Mouse (Mus musculus): Measurements from ENCODE around the gene Krit1. TPM values are rescaled to one million over a fixed set of nuclear protein-coding genes. Genes with fewer than 3 reads are reported as not detected.
"Not testable (repeated sequence)": the region's sequence is repeated elsewhere in the genome, so short reads cannot be mapped to it uniquely, and the experiment has no call there.

The Krit1 gene
- total RNA-seq (2021): 10 to 100 TPM; 45.2 to 47.1 TPM
- long read RNA-seq, experiment 1, full-length matches to known transcripts: 5 of 20 reads
- long read RNA-seq, experiment 1, partial matches to known transcripts: 1 of 20 reads
- long read RNA-seq, experiment 1, other reads (novel, unspliced or antisense): 14 of 20 reads
- long read RNA-seq, experiment 2, full-length matches to known transcripts: 9 of 26 reads
- long read RNA-seq, experiment 2, partial matches to known transcripts: 3 of 26 reads
- long read RNA-seq, experiment 2, other reads (novel, unspliced or antisense): 14 of 26 reads

DNA sequence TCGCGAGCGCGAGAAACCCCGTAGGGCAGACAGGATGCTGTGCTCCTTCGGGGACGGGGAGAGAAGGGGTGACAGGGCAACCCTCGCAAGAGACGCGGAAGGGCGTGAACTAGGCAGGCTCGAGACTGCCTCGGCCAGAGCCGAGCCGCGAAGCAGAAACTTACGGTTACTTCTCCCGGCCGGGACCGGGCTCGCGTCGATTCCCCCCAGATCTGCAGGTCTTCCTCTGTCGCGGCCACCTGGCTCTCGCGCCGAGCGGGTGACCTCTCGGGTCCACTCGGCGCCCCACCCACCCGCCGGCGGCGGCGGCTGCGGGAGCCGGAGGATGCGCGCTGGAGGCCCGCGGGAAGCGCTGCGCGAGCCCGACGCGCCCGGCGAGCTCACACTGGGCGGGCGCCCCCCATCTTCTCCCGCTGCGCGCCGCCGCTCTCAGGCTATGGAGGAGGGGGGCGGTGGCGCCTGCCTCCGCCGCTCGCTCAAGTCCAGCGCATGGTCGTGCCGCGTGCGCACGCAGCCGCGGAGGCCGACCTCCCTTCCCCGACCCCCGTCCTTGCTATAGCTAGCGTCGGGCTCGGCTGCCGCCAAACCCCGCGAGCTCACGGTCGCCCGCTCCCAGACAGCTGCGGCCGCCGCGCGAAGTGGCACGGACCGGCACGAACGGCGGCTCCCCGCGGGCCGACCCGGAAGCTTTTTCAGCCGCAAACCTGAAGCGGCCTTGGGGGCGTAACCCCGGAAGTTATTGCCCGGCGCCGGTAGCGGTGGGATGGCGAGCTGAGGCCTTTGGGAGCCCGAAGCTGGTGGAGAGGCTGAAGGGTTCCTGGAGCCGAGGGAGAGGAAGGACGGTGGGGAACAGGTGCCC is at the start of gene Krit1, which contains the start of gene Ankib1:
Gene Krit1 (plus strand): TSS at position 752 of the 859 bp plus-strand sequence.
Gene Ankib1 (minus strand): TSS at position 493 of the 859 bp plus-strand sequence.
- peak; percentile 91 to 92 for DNase-seq (ENCODE audit: low spot score in 2 of 2)

DNA sequence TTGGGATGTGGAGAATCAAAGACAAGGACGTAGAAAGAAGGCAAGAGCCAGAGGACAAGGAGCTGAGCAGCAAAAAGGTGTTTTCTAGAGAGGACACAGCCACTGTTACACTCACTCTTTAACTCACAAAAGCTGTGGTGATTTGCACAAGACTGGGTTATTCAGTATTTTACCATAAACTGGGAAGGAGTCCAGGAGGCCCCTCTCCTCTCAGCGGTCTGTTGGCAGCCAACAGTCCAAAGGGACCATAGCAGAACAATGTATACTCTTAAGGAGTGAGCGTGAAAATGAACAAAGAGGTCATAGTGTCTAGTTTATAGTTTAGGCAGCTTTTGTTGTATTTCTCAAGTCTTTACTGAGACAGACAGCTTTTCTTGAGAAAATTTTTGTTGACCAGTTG is 31.5 kb upstream of the Krit1 start:
- DNase-seq (ENCODE audit: low spot score in 2 of 2): no peak

DNA sequence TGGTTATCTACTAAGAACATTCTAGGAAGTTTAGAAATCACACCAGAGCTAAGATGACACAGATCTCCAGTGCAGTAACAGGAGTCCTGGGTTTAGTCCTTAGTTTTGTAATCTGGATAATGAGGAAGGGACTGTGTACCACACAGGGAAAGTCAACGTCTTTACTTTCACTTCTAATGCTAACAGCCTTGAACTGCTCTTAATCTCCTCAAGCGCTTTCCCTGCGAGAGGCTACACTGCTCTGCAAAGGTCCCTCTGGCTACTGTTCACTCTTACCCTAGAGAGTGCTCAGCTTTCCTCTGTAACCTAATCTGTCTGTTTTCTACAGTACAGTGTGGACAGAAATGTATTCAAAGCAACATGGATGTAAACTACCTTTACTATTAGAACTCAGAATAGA is 31.0 kb upstream of the Krit1 start:
- no peak for DNase-seq (ENCODE audit: low spot score in 2 of 2)

DNA sequence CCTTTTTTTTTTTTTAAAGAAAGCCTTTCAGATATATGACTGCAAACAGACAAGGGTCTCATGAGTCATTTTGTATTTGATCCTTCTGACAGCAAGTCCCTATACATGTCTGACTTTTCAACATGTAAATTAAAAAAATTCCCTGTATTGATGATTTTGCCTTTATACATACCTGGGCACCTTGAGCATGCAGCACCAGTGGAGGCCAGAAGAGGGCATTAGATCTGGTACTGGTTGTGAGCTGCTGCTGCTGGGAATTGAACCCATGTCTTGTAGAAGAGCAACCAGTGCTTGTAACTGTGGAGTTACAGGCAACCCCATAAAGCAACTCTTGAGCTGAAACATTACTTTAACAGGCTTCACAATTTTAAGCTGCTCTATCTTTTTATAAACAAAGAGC is 20.3 kb upstream of the Krit1 start:
- DNase-seq (ENCODE audit: low spot score in 2 of 2): no peak

DNA sequence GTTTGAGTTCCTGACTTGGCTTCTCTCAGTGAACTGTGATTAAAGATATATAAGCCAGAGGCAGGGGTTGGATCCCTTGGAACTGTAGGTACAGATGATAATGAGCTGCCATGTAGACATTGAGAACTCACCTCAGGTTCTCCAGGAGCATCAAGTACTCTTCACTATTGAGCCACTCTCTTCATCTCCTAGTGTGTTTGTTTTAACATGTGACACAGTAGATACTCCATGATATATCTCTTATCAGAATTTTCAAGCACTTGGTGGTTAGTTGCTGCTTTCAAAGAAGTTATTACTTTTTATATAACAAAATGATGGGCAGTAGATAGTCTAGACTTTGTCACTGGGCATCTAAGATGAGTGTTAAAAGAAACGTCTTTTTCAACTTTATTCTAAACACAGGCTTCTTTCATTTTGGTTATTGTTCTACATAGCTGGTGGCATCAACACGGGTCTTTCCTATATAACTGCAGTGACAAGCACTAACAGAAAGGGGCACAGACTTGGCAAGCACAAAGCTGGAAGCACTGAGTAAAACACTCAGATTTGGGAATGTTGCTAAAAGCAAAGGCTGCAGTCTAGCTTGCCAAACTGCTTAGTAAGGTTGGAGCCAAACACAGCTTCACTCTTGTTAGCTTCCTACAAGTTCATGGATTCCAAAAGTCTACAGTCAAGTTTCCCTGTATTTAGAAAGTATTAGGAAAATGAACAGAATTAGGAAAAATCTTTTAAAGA is 18.9 kb upstream of the Krit1 start:
- peak in 1 of 2 experiments; percentile 28 for DNase-seq (ENCODE audit: low spot score in 2 of 2)

DNA sequence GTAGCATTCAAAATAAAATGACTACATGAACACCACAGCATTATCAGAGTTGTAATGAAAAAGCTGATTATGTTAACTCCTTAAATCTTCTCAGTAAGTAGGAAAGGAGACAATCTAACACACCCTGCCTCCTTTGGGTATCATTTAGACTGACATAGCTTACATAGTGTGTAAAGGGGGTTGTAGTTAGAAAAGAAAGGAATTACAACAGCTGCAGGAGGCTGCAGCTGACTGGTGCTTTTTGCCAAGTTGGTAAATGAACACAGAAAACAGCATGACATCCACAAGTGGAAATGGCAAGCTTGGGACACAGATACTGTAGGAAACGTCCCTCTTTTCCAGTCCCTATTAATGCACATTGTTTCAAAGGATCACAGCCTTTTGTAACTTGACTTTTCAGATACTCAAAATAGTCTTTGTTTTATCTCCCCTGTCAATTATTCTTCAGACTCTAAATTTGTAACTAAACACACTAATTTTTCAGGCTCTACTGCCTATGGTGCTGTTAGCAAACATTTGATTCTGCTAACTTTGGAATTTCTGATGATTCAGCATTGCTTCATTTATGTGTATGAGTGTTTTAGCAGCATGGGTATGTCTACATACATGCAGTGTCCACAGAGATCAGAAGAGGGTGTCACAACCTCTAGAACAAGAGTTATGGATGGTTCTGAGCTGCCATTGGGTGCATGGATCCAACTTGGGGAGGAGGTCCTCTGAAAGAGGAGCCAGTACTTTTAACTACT is 18.1 kb upstream of the Krit1 start:
- DNase-seq (ENCODE audit: low spot score in 2 of 2): no peak

DNA sequence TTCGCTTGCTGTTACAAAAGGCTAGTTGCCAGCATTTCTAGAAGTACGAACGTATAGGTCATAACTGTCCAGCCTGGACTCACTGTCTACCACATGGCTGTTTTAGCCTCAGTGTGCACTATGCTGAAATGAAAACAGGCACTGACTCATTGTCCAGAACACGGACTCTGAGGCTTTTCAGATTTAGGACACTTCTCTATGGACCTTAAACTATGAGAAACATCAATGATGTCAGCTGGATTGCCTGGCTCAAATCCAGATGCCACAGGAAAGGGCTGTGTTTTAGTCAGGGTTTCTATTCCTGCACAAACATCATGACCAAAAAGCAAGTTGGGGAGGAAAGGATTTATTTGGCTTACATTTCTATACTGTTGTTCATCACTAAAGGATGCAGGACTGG is 15.4 kb upstream of the Krit1 start:
- DNase-seq (ENCODE audit: low spot score in 2 of 2): no peak

DNA sequence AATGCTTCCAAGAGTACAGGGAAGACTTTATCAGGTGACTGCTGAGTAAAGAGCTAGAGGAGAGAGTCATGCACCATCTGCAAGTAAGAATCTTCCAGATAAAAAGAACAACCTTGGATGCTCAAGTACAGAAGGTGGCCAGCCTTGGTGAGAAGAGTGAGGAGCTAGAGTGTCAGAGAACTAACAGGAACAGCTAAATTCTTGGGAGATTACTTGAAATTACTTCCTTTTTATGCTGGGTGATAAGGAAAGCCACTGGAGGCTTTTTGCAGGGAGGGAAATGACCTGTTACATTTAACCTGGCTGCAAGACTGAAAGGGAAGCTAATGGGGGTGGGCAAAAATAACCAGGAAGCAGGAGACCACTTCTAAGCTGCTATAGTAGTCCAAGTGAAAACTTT is 11.9 kb upstream of the Krit1 start:
- no peak for DNase-seq (ENCODE audit: low spot score in 2 of 2)

DNA sequence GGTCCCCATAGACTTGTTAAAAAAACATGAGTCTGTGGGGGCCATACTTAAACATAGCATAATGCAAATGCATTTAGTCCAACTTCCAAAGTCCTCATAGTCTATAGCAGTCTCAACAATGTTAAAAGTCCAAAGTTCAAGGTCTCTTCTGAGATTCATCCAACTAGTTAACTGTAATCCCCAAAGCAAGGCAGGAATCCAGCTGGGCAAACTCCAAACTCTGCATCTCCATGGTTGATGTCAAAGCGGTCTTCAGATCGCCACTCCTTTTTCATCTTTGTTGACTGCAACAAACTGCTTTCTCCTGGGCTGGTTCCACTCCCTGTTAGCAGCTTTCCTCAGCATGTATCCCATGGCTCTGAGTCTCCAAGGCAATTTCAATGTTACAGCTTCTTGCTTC is 5.9 kb upstream of the Krit1 start:
- DNase-seq (ENCODE audit: low spot score in 2 of 2): not testable (repeated sequence)

DNA sequence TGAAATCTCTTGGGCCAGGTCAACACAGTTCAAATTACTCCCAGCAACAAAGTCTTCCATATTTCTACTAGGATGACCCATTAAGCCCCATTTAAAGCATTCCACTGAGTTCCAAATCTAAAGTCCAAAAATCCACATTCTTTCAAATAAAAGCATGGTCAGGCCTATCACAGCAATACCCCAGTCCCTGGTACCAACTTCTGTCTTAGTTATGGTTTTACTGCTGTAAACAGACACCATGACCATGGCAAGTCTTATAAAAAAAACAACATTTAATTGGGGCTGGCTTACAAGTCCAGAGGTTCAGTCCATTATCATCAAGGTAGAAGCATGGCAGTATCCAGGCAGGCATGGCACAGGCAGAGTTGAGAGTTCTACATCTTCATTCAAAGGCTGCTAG is 4.3 kb upstream of the Krit1 start:
- not testable (repeated sequence) for DNase-seq (ENCODE audit: low spot score in 2 of 2)

DNA sequence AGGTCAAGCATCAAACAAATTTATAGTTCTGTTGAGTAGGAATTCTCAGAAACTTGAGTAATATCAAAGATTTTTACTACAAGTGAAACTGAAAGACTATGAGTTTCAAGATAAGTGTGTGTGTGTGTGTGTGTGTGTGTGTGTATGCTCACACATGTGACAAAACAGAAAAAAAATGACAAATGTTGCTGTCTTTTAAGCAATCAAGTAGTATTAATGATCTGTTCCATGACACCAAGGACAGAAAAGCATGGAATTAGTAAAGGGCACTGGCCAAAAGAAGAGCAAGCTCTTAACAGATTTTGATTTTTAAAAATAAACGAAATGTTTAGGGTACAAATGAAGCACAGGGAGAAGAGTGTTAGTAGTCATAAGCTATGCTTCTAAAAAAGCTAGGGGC is 2.9 kb upstream of the Krit1 start:
- no peak for DNase-seq (ENCODE audit: low spot score in 2 of 2)

DNA sequence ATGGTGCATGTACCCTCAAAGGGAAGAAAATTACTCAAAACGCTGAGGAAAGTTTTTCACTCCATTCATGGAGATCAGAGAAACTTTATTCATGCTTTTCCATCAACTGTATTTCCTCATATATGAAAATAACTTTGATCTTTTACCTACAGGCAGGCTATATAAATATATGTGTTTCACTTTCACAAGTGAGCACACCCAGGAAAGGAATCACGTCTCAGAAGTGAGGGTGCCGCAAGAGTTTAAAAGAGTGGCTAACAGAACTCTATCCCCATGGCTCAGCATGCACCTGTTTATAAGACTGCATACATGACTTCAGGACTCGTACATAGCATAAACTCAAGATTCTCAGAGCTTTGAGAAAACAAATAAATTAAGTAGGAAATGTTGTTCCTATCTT is 2.1 kb upstream of the Krit1 start:
- DNase-seq (ENCODE audit: low spot score in 2 of 2): no peak

DNA sequence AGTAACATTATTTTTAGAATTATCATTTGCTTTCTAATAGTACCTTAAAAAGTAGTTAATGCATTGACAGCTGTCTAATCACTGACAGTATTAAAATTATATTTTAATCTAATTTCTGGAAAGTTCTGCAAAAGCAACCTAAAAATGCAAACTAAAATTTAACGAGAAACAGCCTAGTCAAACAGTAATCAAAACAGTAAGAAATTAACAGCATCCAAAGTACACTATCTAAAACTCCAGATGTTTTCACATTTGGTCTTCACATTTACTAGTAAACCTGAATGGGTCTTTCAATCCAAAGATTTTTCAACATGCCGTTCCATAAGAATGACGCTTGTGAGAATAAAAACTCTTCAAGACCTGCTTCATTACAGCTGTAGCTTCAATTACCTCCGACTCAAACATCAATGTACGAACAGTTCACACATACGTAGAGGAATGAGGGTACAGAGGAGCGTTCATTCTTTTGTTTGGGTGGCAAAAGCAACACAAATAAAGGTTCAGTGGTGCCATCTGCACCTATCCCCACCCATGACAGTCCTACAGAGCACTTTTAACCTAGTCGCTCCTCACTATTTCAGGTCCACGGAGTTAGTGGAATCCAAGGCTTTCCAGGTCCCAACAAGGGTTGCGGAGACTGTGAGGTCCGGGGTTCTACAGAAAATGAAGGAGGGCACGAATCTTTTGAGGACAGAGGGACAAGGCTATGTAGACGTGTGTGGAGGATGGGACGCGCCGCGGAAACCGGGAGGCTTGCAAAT is 1.1 kb upstream of the Krit1 start:
- DNase-seq (ENCODE audit: low spot score in 2 of 2): peak; percentile 5 to 8

DNA sequence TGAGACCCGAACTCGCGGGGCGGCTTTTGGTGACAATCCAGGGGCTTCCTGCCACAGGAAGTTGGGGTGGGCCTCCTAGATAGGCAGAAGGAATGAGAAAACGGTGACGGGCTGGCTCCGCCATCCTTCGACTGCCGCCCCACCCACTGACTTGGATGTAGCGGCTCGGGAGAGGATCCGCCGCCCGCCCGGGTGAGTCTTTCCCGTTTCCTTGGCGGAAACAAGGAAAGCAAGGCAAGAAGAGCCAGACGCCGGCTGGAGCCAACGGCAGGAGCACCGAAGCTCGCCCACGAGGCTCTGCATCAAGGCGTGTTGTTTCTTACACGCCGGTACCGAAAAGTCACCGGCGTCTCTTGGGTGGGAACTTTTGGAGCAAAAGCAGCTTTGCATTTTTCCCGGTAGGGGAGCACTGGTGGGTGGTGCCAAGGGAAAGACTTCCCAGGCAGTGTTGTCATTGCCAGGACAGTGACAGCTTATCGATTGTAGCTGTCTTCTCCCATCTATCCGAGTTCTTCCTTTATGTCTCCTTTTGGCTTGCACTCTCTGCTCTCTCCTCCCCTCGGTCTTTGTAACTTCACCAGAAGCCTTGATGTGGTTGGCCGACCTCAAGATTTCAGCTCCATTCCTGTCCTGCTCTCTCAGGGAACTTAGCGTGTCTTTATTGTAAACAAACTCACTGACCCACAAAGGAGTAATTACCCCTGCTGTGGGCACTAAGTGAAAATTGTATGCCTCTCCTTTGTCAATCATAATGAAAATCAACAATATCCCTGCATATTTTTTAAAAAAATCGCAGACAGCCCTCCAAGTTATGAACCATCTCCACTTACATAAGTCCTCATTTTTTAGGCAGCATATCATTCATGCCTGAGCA is 545 bp downstream of the Krit1 start:
- no peak for DNase-seq (ENCODE audit: low spot score in 2 of 2)

DNA sequence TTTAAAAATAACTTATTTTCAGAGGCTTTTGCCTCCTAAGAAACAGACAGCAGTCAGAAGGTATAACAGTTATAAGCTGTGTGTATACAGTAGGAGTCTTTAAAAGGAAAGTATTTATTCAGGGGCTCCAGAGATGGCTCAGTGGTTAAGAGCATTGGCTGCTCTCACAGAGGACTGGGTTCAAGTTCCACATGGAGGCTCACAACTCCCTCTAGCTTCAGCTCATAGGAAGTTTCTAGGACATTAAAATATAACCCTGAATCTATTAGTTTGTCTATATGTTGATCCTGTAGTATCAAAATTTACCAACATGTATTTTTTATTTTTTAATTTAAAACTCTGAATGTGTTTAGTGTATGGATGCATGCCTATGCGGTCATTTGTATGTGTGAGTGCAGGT is 5.5 kb downstream of the Krit1 start:
- DNase-seq (ENCODE audit: low spot score in 2 of 2): no peak

DNA sequence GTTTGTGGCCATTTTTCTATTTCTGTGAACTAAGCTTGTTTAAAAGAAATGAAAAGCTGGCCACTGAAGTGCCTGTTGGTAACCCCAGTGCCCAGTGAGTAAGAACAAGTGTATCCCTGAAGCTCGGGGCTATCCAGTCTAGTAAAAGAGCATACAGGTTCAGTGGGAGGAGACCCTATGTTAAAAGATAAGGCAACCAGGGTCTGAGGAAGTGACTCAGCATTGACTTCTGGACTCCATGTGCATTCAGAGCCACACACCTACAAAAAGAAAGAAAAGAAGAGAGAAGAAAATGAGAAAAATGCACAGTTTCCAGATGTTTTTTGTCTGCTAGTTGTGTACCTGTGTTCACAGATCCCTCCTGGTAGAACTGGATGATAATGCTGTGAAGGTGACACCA is 31.1 kb downstream of the Krit1 start:
- DNase-seq (ENCODE audit: low spot score in 2 of 2): no peak

DNA sequence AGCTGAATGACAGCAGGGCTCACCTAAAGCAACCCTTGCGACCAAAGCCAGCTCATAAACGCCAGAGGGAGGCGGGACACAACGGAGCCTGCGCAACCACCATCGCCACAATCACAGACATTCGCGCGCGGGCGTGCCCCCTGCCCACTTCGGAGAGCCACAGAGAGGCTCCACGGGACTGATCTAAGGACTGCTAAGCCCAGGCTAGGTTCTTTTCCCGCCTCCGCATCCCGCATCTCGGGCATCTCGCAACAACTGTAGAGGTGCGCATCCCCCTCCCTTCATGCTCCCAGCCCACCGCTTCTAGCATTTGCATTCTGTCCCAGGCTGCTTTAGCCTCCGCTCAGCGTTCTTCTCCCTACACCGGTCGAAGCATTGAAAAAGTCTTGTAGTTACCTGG is 42.0 kb downstream of the Krit1 start, which contains the start of gene Lrrd1:
Gene Lrrd1 (plus strand): TSS at position 148 of the 400 bp plus-strand sequence.
- peak in 1 of 2 experiments; percentile 4 for DNase-seq (ENCODE audit: low spot score in 2 of 2)

DNA sequence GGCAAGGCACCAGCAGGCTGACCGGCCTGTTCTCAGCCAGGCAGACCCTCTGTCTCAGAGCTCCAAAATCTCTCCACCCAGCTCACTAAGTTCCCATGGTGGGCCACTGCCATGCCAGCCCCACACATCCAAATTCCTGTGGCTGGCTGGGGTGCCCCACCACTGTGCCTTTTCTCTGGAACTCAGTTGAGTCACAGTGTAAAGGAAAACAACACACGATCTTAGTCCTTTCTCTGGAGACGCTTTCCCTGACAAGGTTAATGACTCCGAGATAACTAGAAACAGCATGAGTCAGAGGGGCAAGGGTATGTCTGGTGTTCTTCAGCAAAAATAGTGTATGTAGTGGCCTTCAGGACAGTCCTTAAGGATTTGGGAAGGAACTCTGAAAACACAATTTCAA is 67.2 kb downstream of the Krit1 start:
- DNase-seq (ENCODE audit: low spot score in 2 of 2): no peak

DNA sequence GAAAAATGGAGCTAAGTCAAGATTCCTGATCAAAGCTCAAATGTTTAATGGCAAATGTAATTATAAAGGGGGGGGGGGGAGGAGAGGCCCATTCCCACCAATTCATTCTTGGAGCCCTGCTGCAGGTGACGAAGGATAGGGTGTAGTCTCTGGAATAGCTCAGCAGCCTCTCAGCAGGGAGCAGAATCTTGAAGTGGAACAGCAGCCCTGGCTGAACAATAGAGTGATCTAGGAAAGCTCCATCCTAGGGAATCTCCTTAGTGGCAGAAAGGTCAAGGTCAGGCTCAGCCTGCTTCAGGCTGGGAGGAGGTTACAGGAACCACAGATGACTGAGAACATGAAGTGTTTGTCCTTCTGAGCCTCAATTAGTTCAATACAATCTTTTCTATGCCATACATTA is 69.4 kb downstream of the Krit1 start:
- no peak for DNase-seq (ENCODE audit: low spot score in 2 of 2)
